Mouse (Mus musculus): ENCODE data around the gene D17H6S53E. TPM values are rescaled to one million over a fixed set of nuclear protein-coding genes. Genes with fewer than 3 reads are reported as not detected.
A peak's percentile ranks its signal among the peaks of the same experiment; 100 is the strongest.

The D17H6S53E gene
- total and polyA plus RNA-seq, 3 experiments: 9.3 to 22.1 (median 12.8) TPM

DNA sequence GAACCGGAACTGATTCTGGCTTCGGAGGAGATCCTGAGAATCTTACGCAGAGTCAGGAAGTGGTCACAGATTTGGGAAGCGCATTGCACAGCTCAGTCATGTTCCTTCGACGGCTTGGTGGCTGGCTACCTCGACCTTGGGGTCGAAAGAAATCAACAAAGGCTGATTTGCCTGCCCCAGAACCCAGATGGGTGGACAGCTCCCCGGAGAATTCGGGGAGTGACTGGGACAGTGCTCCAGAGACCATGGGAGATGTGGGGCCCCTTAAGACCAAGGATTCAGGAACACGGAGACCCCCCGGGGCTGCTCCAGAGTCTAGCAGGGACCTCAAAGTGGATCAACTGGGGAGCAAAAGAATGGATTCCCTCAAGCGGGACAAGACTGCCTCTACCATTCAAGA lies 844 bp downstream of the D17H6S53E start:
- H3K9me3 ChIP-seq (replicated peaks): no peaks in the 10 kb centered on the region
- peak overlapping the region; percentile 78 for H3K4me3 ChIP-seq (ENCODE audit: low read depth, low read length)
- DNase-seq (ENCODE audit: low spot score): no peak
- no peak for ATAC-seq (ENCODE audit: extremely low read depth, insufficient number of reproducible peaks, low FRiP score, poor library complexity, severe bottlenecking)
- H3K27me3 ChIP-seq (ENCODE audit: insufficient read depth, low read length): no peaks in the 10 kb centered on the region
- H3K4me1 ChIP-seq (ENCODE audit: insufficient read depth, low read depth, low read length): peaks cover 68% of the 10 kb centered on the region
- peaks cover 75% of the 10 kb centered on the region for H3K36me3 ChIP-seq (replicated peaks)
- no peak for TF ChIP-seq GATA1 (IDR thresholded peaks at IDR 0.05; ENCODE audit: borderline replicate concordance, low read length)

DNA sequence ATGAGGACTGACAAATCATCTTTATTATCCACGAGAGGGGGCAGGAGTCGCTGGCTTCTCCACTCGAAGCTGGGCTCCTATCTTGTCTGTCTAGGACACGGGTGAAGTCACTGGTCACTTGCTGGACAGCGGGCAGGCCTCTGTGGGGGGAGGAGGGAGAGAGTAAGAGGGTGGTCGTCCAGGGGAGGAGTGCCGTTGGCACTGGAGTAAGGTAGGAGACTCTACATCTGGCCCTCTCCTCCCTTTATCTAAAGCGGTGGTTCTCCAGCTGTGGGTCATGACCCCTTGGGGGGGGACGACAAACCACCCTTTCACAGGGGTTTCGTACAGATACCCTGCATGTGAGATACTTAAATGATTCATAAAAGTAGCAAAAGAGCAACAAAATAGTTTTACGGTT lies 2.8 kb downstream of the D17H6S53E start:
- H3K4me3 ChIP-seq (ENCODE audit: low read depth, low read length): no peak overlapping the region; the same call in 1 of the 2 replicates
- DNase-seq (ENCODE audit: low spot score): no peak
- H3K4me1 ChIP-seq (ENCODE audit: insufficient read depth, low read depth, low read length): peaks cover 56% of the 10 kb centered on the region
- H3K36me3 ChIP-seq (replicated peaks): peaks cover 66% of the 10 kb centered on the region
- no peak for ATAC-seq (ENCODE audit: extremely low read depth, insufficient number of reproducible peaks, low FRiP score, poor library complexity, severe bottlenecking)
- H3K9me3 ChIP-seq (replicated peaks): no peaks in the 10 kb centered on the region
- TF ChIP-seq GATA2 (IDR thresholded peaks at IDR 0.05; ENCODE audit: borderline replicate concordance, low read depth, low read length) (no peak), TAL1 (conservative IDR thresholded peaks at IDR 0.05; ENCODE audit: low read depth, low read length) (no peak), CTCF (IDR thresholded peaks at IDR 0.05; ENCODE audit: low read depth, low read length) (no peak), GATA1 (IDR thresholded peaks at IDR 0.05; ENCODE audit: borderline replicate concordance, low read length) (no peak), POLR2AphosphoS5 (IDR thresholded peaks at IDR 0.05; ENCODE audit: insufficient replicate concordance, low read depth, low read length) (no peak)
- H3K27me3 ChIP-seq (ENCODE audit: insufficient read depth, low read length): no peaks in the 10 kb centered on the region

DNA sequence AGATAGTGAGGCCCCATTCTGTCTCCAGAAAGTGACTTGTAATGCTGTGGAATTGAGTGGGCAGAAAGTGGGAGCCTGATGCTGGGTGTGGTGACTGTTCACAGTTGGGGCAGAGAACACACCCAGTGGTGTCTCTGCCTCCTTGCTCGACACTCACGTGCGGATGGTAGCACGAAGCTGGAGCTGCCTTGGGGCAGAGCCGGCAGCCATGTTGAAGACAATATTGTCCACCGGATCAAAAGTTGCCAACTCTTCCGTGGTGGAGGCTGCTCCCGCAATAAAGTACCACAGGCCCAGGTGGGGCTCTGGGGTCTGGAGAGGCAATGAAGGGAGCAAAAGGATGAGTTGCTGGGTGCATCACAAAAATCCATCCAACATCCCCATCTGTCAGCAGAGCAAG lies 4.9 kb downstream of the D17H6S53E start:
- H3K27me3 ChIP-seq (ENCODE audit: insufficient read depth, low read length): no peaks in the 10 kb centered on the region
- no peak overlapping the region for H3K4me3 ChIP-seq (ENCODE audit: low read depth, low read length)
- peaks cover 52% of the 10 kb centered on the region for H3K36me3 ChIP-seq (replicated peaks)
- DNase-seq (ENCODE audit: low spot score) (no peak), ATAC-seq (ENCODE audit: extremely low read depth, insufficient number of reproducible peaks, low FRiP score, poor library complexity, severe bottlenecking) (no peak)
- H3K4me1 ChIP-seq (ENCODE audit: insufficient read depth, low read depth, low read length): peaks cover 40% of the 10 kb centered on the region
- no peak for TF ChIP-seq GATA2 (IDR thresholded peaks at IDR 0.05; ENCODE audit: borderline replicate concordance, low read depth, low read length)
- no peak for TF ChIP-seq GATA1 (IDR thresholded peaks at IDR 0.05; ENCODE audit: borderline replicate concordance, low read length)
- no peak for TF ChIP-seq CTCF (IDR thresholded peaks at IDR 0.05; ENCODE audit: low read depth, low read length)
- TF ChIP-seq POLR2AphosphoS5 (IDR thresholded peaks at IDR 0.05; ENCODE audit: insufficient replicate concordance, low read depth, low read length): no peak
- TF ChIP-seq TAL1 (conservative IDR thresholded peaks at IDR 0.05; ENCODE audit: low read depth, low read length): no peak
- no peaks in the 10 kb centered on the region for H3K9me3 ChIP-seq (replicated peaks)

GRCm38 (mm10) chr17:35131500-35132173 lies 5.5 kb downstream of the D17H6S53E start, which contains the start of gene Apom:
Apom (minus strand) TSS chr17:35132050.
- Histone ChIP-seq H3K36me3 (replicated peaks) (peaks cover 53% of the 10 kb centered on the region), H3K4me3 (ENCODE audit: low read depth, low read length) (no peak within 1 kb of the TSS), H3K4me1 (ENCODE audit: insufficient read depth, low read depth, low read length) (peaks cover 42% of the 10 kb centered on the region), H3K9me3 (replicated peaks) (no peaks in the 10 kb centered on the region), H3K27me3 (ENCODE audit: insufficient read depth, low read length) (no peaks in the 10 kb centered on the region)
- no peak for TF ChIP-seq CTCF (IDR thresholded peaks at IDR 0.05; ENCODE audit: low read depth, low read length)
- TF ChIP-seq GATA2 (IDR thresholded peaks at IDR 0.05; ENCODE audit: borderline replicate concordance, low read depth, low read length): no peak
- TF ChIP-seq POLR2AphosphoS5 (IDR thresholded peaks at IDR 0.05; ENCODE audit: insufficient replicate concordance, low read depth, low read length): no peak
- no peak for ATAC-seq (ENCODE audit: extremely low read depth, insufficient number of reproducible peaks, low FRiP score, poor library complexity, severe bottlenecking)
- no peak for DNase-seq (ENCODE audit: low spot score)

- TF ChIP-seq GATA2 (IDR thresholded peaks at IDR 0.05; ENCODE audit: borderline replicate concordance, low read depth, low read length) (no peak), GATA1 (IDR thresholded peaks at IDR 0.05; ENCODE audit: borderline replicate concordance, low read length) (no peak), POLR2AphosphoS5 (IDR thresholded peaks at IDR 0.05; ENCODE audit: insufficient replicate concordance, low read depth, low read length) (no peak), CTCF (IDR thresholded peaks at IDR 0.05; ENCODE audit: low read depth, low read length) (no peak), TAL1 (conservative IDR thresholded peaks at IDR 0.05; ENCODE audit: low read depth, low read length) (no peak)
- peaks cover 41% of the 10 kb centered on the region for H3K4me1 ChIP-seq (ENCODE audit: insufficient read depth, low read depth, low read length)
- peaks cover 54% of the 10 kb centered on the region for H3K36me3 ChIP-seq (replicated peaks)
- no peaks in the 10 kb centered on the region for H3K9me3 ChIP-seq (replicated peaks)
- DNase-seq (ENCODE audit: low spot score) (no peak), ATAC-seq (ENCODE audit: extremely low read depth, insufficient number of reproducible peaks, low FRiP score, poor library complexity, severe bottlenecking) (no peak)
- no peak overlapping the region for H3K4me3 ChIP-seq (ENCODE audit: low read depth, low read length)
- H3K27me3 ChIP-seq (ENCODE audit: insufficient read depth, low read length): no peaks in the 10 kb centered on the region
These were observed 6.0 kb downstream of the D17H6S53E start for GRCm38 (mm10) chr17:35132174-35132560.

DNA sequence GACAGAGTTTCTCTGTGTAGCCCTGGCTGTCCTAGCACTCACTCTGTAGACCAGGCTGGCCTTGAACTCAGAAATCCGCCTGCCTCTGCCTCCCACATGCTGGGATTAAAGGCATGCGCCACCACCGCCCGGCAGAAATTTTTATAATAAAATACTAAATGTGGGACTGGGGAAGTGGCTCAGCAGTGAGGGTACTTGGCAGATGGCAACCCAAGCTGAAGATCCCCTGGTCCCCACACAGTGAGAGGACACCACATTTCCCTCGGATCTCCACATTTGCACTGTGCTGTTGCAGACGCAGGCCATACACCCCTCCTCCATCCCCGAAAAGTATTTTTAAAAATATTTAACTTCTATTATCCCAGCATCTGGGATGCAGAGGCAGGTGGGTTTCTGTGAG lies 7.3 kb downstream of the D17H6S53E start:
- ATAC-seq (ENCODE audit: extremely low read depth, insufficient number of reproducible peaks, low FRiP score, poor library complexity, severe bottlenecking): no peak
- H3K27me3 ChIP-seq (ENCODE audit: insufficient read depth, low read length): no peaks in the 10 kb centered on the region

More for the DNA sequence above, 7.3 kb downstream of the D17H6S53E start:
- Histone ChIP-seq H3K36me3 (replicated peaks) (peaks cover 55% of the 10 kb centered on the region), H3K4me3 (ENCODE audit: low read depth, low read length) (no peak overlapping the region; the same call in 1 of the 2 replicates), H3K9me3 (replicated peaks) (no peaks in the 10 kb centered on the region), H3K4me1 (ENCODE audit: insufficient read depth, low read depth, low read length) (peaks cover 42% of the 10 kb centered on the region)
- no peak for TF ChIP-seq TAL1 (conservative IDR thresholded peaks at IDR 0.05; ENCODE audit: low read depth, low read length)
- no peak for DNase-seq (ENCODE audit: low spot score)
